Mouse (Mus musculus) 416B (cell line): ENCODE data around the gene Zfp750.

Experiments
- DNase-seq: peaks from one replicate; pipeline ENCODE4 v3.0.0; 2011; ENCODE audit warnings: low read depth

Zfp750 gene

GRCm38 (mm10) chr11:121475699-121476415, 43.3 kb downstream of the Zfp750 start:
- DNase-seq, result peak; percentile 89

DNA sequence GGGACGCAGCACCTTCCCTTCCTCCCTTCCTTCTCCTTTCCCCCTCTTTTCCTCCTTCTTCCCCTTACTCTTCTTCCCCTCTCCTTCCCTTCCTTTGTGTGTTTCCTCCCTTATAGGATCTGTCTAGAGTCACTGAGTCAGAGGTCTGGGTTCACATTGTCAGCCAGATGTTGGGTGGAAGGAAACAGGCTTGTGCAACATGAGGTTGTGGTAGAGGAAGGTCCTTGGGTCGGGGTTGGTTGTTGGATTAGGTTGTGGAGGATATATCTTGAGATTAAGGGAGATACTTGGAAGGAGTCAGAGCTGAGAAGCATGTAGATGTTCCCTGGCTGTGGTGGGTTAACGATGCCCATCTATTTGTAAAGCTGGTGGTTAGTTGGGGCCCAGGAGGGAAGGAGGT, 44.3 kb downstream of the Zfp750 start:
- peak; percentile 91 for DNase-seq

DNA sequence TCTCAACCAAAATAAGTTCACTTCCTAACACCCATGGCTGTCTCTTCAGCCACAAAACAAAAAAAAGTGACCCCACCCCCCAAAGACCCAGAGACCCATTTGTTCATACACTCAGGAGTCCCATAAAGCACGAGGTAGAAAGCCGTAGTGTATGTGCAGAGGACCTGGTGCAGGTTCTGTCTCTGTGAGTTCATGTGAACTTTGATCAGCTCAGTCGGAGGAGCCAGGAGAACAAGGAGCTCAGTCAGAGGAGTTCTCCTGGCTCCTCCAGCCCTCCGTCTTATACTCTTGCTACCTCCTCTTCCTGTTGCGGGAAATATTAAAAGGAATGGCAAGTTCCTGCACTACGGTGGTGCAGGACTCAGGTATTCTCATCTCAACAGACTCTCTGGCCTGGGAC, 51.7 kb downstream of the Zfp750 start:
- DNase-seq, result no peak
